Mouse (Mus musculus): ENCODE measurements around the gene Fam222a. TPM values are rescaled to one million over a fixed set of nuclear protein-coding genes. Genes with fewer than 3 reads are reported as not detected.

Gene Fam222a
- total RNA-seq, 2 experiments from 2014 or later, result 0.34 TPM; not detected in 1

DNA sequence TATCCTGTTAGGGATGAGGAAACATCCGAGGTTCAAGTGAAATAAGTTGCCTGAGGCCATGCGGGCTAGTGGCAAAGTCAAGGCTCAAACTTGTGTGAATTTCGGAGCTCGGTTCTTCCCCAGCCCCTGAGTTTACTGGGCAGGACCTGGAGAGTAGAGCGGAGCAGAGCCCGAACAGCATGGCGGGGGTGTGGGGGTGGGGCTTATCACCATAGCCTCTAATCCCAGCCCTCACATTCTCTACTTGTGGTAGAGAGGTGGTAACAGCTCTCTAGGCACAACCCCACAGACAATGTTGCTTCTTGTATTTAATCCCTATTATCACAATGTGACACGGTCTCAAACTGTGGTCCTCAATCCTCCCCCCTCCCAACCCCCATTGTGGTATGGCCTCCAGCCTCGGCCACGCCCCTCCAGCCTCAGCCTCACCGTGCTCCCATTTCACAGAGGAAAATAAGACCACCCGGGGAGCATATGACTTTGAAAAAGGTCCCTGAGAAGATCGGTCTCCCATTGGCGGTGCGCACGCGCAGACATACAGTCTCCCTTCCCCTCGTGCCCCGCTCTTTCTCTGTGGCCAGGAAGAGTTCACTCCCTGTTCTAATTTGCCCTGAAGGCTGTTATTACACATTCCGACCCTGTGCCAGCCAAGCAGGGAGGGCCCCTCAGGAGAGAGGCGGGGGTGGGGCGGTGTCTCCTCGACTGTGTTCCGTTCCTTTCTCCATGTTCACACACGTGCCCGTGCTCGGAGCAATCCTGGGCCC, 79.6 kb downstream of the Fam222a start:
- ATAC-seq (replicated peaks; ENCODE audit: poor library complexity, severe bottlenecking), result peak; percentile 46

DNA sequence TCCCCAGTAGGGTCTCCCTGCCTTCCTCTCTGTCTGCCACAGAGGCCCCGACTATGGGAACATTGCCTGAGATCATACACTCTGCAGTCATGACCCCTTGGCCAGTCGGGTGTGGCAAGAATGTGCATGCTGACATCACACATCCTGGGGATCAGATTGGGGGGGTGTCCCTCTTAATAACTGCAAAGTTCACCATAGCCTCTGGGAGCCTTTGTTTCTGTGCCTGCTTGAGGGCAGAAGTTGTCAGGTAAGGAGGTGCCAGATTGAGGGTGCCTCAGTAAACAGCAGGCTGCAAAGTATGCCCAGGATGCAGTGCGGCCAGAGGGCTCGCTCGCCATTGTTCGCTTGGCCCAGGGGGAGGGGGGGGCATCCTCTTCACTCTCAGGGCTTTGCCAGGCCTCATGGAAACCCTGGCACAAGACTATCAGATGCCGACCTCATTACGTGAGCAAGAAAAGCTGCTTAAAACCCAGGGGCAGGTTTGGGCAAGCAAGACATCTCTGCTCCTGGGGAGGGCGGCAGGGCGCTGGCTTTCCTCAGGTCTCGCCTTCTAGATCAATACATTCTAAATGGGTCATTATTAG, 81.0 kb downstream of the Fam222a start:
- ATAC-seq (replicated peaks; ENCODE audit: poor library complexity, severe bottlenecking), result no peak

DNA sequence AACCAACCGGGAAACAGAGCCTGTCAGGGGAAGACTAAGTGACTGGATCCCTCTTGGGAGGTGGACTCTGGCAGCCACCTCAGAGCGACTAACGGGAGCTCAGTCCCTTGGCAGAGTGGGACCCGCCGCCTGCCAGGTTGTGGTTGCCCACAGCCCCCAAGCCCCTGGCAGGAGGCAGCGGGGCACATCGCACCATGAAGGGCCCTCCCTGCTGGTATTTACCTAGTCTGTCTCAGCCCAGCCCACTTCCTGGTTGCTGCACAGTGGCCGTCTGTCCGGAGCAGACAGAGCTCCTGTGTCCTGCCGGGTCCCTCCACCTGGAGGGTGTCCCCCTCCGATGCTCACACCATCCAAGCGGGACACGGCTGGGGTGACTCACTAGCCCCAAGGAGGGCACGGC, 83.2 kb downstream of the Fam222a start:
- ATAC-seq (replicated peaks; ENCODE audit: poor library complexity, severe bottlenecking), result peak; percentile 25

DNA sequence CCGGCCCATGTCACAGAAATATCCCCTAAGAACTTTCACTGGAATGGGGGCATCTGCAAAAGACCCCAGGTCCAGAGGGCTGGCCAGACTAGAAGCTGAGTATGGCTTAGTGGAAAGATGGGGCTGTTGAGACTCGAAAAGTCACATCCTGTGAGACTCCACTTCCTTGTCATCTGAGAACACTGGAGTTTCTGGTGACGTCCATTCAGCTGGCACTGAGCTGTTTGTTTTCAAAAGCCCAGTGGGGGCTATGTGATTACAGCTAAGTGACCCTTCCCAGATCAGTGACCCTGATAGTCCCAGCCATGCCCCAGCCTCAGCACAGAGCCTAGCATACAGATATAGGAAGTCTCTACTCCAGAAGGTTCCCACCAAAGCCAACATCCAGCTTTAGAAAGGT, 83.6 kb downstream of the Fam222a start:
- no peak for ATAC-seq (replicated peaks; ENCODE audit: poor library complexity, severe bottlenecking)

DNA sequence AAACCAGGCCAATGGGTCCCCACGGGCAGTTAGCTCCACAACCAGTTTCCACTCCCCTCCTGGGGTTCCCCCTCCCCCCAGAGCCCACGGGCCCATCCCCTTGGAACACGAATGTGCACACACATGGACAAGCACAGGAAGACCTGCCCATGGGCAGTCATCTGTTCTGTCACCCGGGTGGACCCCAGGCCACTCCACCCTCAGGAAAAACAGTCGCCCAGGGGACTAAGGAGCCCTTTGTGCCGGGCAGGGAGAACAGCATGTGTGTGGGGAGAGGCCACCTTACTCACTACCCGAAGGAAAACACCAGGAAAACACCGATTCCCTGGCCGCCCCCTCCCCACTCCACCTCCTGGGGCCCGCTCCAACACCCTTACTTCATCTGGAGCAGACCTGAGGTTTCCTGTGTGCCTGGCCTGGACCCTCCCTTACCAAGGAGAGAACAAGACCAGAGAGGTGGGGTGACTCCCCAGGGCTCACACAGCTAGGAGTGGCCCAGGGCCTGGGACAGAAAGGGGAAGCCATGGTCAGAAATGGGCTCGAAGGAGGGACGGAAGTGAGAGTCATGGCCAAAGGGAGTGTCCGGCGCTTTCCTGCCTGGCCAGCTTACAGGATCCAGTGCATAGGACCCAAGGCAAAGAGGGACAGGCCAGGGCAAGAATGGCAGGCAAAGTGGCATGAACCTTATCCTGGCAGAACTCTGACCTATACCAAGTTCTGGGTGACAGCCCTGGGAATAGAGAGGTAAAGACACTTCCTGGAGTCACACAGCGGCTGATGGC, 86.0 kb downstream of the Fam222a start:
- ATAC-seq (replicated peaks; ENCODE audit: poor library complexity, severe bottlenecking), result peak; percentile 50

DNA sequence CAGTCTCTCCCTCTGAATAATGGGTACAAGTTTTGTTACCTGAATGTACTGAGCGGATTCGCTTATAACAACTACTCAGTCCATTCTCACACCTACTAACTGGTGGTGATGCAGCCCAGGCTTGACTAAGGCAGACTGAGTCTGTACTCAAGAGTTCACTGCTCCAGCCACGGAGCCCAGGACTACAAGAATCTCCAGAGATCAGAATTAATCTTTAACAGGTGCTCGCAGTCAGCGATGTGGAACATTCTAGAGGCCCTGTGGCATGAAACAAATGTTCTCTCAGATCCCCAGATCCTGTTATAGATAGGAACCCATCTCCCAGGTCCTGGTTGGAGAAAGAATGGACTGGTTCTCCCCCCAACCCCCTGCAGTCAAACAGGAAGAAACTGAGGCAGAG, 87.9 kb downstream of the Fam222a start:
- ATAC-seq (replicated peaks; ENCODE audit: poor library complexity, severe bottlenecking), result no peak

DNA sequence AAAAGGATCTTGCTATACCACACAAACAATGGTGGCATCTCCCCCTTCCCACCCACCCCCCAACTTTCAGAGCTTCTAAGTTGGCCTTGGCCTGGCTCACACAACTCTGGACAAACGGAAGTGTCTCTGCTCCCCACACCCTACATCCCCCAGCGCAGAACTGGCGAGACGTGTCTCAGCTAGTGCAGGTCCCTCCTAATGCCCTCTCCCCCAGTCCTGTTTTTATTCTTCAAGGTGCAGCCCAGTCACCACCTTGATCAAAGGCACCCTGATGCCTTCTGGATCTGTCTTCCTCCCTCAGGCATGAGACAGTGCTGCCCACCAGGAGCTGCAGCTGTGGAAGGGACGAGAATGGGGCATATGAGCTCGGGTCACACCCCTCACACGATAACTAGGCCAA, 88.5 kb downstream of the Fam222a start:
- no peak for ATAC-seq (replicated peaks; ENCODE audit: poor library complexity, severe bottlenecking)

DNA sequence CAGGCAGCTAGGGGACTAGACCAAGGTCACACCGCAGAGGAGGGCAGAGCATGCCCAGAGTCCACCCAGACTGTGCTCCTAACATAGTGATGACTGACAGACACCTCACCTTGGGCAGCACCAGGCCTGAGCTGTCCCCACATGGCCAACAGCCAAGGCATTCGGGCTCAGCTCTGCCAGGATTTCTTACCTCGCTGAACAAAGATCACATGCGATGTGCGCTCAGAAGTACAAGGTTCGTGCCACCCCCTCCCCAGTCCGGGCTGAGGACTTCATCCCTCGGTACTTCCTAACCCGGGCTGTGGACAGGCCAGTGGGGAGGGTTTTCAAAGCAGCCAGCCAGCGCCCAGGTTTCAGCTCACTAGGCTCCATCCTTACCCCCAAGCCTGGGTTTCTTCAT, 89.6 kb downstream of the Fam222a start:
- no peak for ATAC-seq (replicated peaks; ENCODE audit: poor library complexity, severe bottlenecking)

DNA sequence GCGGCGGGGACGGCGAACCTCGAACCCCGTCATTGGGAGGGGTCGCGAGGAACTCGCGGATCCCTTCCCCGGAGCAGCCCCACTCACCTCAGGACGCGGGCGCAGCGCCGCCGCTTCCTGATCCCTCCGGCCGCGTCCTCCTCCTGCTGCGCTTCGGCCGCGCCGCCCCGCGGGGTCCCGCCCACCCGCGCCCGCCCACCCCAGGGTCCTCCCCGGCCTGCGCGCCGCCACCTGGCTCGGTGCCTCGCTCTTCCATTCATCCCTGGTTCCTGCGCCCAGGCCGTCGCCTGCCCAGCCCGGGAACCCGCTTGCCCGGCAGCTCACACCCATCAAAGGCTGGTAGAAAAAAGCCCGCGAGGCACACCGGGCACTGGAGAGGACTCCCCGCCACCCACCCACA, 90.4 kb downstream of the Fam222a start, which contains the start of gene Trpv4:
Gene Trpv4 (minus strand): TSS at position 167 of the 400 bp plus-strand sequence.
- peak; percentile 25; the same call in 1 of the 2 replicates for ATAC-seq (replicated peaks; ENCODE audit: poor library complexity, severe bottlenecking)

DNA sequence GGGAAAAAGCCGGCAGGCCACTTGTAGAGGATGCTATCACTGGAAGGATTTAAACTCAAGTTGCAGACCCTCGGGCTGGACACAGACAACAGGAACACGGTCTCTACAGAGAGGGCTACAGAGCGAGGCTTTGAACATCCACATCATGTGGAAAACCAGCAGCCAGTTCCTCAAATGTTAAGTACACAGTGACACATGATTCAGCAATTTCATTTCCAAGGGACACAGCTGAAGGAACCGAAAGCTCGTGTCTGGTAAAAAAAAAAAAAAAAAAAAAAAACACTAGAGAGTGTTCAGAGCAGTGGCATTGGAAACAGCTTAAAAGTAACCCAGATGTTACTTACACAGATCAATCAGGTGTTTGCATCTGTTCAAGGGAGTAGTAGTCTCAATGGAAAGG, 93.2 kb downstream of the Fam222a start:
- ATAC-seq (replicated peaks; ENCODE audit: poor library complexity, severe bottlenecking), result peak; percentile 93

Other genes starting within 250 kb of the Fam222a start
- 18.5 and 29.5 TPM in 2 replicates for gene Kctd10, start 187.5 kb upstream of the Fam222a start, total RNA-seq (2014; fragmentation: Nextera tagmentation)
- 38.2 and 49.8 TPM in 2 replicates for gene Kctd10, start 187.5 kb upstream of the Fam222a start, total RNA-seq (2017)
- 27.6 and 34.3 TPM in 2 replicates for gene Ube3b, start 187.4 kb upstream of the Fam222a start, total RNA-seq (2014; fragmentation: Nextera tagmentation)
- gene Ube3b, start 187.4 kb upstream of the Fam222a start, total RNA-seq (2017), result 13.3 and 16.9 TPM in 2 replicates
- gene Mmab, start 124.0 kb upstream of the Fam222a start, total RNA-seq (2014; fragmentation: Nextera tagmentation), result 7.2 and 14.4 TPM in 2 replicates
- gene Mmab, start 124.0 kb upstream of the Fam222a start, total RNA-seq (2017), result 11.0 and 21.3 TPM in 2 replicates
- gene Mvk, start 123.7 kb upstream of the Fam222a start, total RNA-seq (2014; fragmentation: Nextera tagmentation), result 6.6 and 9.2 TPM in 2 replicates
- gene Mvk, start 123.7 kb upstream of the Fam222a start, total RNA-seq (2017), result 8.2 and 18.0 TPM in 2 replicates
- gene Trpv4, start 90.4 kb downstream of the Fam222a start, total RNA-seq (2014; fragmentation: Nextera tagmentation), result 0.43 and 4.2 TPM in 2 replicates
- 0.26 and 0.82 TPM in 2 replicates for gene Trpv4, start 90.4 kb downstream of the Fam222a start, total RNA-seq (2017)
- gene Gltp, start 123.0 kb downstream of the Fam222a start, total RNA-seq (2014; fragmentation: Nextera tagmentation), result 85.6 and 87.2 TPM in 2 replicates
- gene Gltp, start 123.0 kb downstream of the Fam222a start, total RNA-seq (2017), result 21.8 and 30.8 TPM in 2 replicates
- 6.0 and 25.2 TPM in 2 replicates for gene Tchp, start 139.7 kb downstream of the Fam222a start, total RNA-seq (2014; fragmentation: Nextera tagmentation)
- 9.8 and 12.6 TPM in 2 replicates for gene Tchp, start 139.7 kb downstream of the Fam222a start, total RNA-seq (2017)
- gene Ankrd13a, start 206.7 kb downstream of the Fam222a start, total RNA-seq (2014; fragmentation: Nextera tagmentation), result 271 and 278 TPM in 2 replicates
- 310 and 331 TPM in 2 replicates for gene Ankrd13a, start 206.7 kb downstream of the Fam222a start, total RNA-seq (2017)
- 113 and 128 TPM in 2 replicates for gene Git2, start 207.5 kb downstream of the Fam222a start, total RNA-seq (2014; fragmentation: Nextera tagmentation)
- 77.9 and 117 TPM in 2 replicates for gene Git2, start 207.5 kb downstream of the Fam222a start, total RNA-seq (2017)

All from granulocyte monocyte progenitor cell, adult 5-6 weeks (primary cell).